Mouse (Mus musculus): ENCODE data around the gene Smim12. TPM values are rescaled to one million over a fixed set of nuclear protein-coding genes. Genes with fewer than 3 reads are reported as not detected.

The Smim12 gene
- polyA plus RNA-seq (2015; fragmentation: Nextera tagmentation; extraction: Ambion mirVana): 42.0 and 44.8 TPM in 2 replicates

- H3K27ac ChIP-seq (ENCODE audit: low read length): peak within 1 kb of the TSS; percentile 60; the same call in 1 of the 2 replicates
- peak within 1 kb of the TSS; percentile 82 for H3K9ac ChIP-seq (ENCODE audit: low read depth, low read length)
- H3K4me3 ChIP-seq (ENCODE audit: low read depth, low read length): peak within 1 kb of the TSS; percentile 80
- WGBS: 0% methylated on average over 29 of the region's 29 CpGs
- no peaks in the 10 kb centered on the region for H3K27me3 ChIP-seq (ENCODE audit: control insufficient read depth, insufficient read depth, low read depth, low read length)
- ATAC-seq: peak; percentile 93
- H3K4me1 ChIP-seq (ENCODE audit: control insufficient read depth, insufficient read depth, low read length): peaks cover 7% of the 10 kb centered on the region
- H3K9me3 ChIP-seq (replicated peaks; ENCODE audit: control insufficient read depth, low read length, poor library complexity, severe bottlenecking): no peaks in the 10 kb centered on the region
- H3K36me3 ChIP-seq (ENCODE audit: control insufficient read depth, insufficient read depth, low read length): 0 out of 2 replicates have a peak, but pooled peaks cover 4% of the 10 kb centered on the region
- peak within 1 kb of the TSS; percentile 97 for H3K4me2 ChIP-seq (ENCODE audit: low read length)
These were observed at the start of gene Smim12 for GRCm38 (mm10) chr4:127243552-127243951. TSS of gene Smim12 (plus strand) at chr4:127243784.

DNA sequence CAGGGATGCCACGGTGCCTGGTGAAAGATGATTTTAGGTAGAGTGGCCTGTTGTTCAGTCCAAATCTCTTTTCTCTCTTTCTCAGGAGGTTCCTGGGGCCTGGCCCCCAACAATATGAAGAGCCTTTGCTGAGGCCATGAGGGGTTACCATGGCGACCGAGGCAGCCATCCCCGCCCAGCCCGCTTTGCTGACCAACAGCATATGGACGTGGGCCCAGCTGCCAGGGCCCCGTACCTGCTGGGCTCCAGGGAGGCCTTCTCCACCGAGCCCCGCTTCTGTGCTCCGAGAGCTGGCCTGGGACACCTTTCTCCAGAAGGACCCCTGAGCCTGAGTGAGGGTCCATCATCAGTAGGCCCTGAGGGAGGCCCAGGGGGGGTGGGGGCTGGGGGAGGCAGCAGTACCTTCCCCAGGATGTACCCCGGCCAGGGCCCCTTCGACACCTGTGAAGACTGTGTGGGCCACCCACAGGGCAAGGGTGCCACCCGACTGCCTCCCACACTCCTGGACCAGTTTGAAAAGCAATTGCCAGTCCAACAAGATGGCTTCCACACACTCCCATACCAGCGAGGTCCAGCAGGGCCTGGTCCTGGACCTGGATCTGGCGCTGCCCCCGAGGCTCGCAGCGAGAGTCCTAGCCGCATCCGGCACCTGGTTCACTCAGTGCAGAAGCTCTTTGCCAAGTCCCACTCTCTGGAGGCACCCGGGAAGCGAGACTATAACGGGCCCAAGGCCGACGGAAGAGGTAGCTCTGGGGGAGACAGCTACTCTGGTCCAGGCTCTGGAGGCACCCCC is 48.9 kb upstream of the Smim12 start:
- H3K36me3 ChIP-seq (ENCODE audit: control insufficient read depth, insufficient read depth, low read length): peaks cover 10% of the 10 kb centered on the region; the same call in 1 of the 2 replicates
- no peaks in the 10 kb centered on the region for H3K27me3 ChIP-seq (ENCODE audit: control insufficient read depth, insufficient read depth, low read depth, low read length)
- no peak for ATAC-seq
- H3K9me3 ChIP-seq (replicated peaks; ENCODE audit: control insufficient read depth, low read length, poor library complexity, severe bottlenecking): no peaks in the 10 kb centered on the region
- 69% methylated on average over 25 of the region's 25 CpGs for WGBS
- no peak overlapping the region for H3K4me3 ChIP-seq (ENCODE audit: low read depth, low read length)
- H3K27ac ChIP-seq (ENCODE audit: low read length): no peak overlapping the region
- H3K4me2 ChIP-seq (ENCODE audit: low read length): no peak overlapping the region
- H3K9ac ChIP-seq (ENCODE audit: low read depth, low read length): no peak overlapping the region
- peaks cover 6% of the 10 kb centered on the region; the same call in 1 of the 2 replicates for H3K4me1 ChIP-seq (ENCODE audit: control insufficient read depth, insufficient read depth, low read length)

DNA sequence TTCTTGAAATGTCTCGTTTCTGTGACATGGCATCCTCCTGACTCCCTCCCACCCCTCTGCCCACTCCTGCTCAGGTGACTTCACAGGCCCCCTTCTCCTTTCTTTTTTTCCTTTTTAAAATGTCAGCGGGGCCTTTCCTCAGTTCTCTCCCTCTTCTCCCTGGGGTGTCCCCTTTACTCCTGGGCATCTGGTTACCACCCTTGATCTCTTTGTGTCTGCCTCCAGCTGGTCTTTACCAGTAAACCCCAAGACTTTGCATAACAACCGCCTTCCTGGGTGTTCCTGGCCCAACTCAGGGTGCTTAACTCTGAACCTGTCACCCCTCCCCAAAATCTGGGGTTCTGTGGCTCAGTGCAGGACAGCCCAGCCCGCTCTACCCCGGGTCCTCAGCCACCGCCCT is 45.0 kb upstream of the Smim12 start:
- Histone ChIP-seq H3K4me3 (ENCODE audit: low read depth, low read length) (no peak overlapping the region), H3K9me3 (replicated peaks; ENCODE audit: control insufficient read depth, low read length, poor library complexity, severe bottlenecking) (no peaks in the 10 kb centered on the region), H3K4me2 (ENCODE audit: low read length) (no peak overlapping the region), H3K9ac (ENCODE audit: low read depth, low read length) (no peak overlapping the region), H3K36me3 (ENCODE audit: control insufficient read depth, insufficient read depth, low read length) (peaks cover 14% of the 10 kb centered on the region), H3K27ac (ENCODE audit: low read length) (no peak overlapping the region), H3K27me3 (ENCODE audit: control insufficient read depth, insufficient read depth, low read depth, low read length) (no peaks in the 10 kb centered on the region), H3K4me1 (ENCODE audit: control insufficient read depth, insufficient read depth, low read length) (no peaks in the 10 kb centered on the region; the same call in 1 of the 2 replicates)
- ATAC-seq: no peak
- WGBS: 26% methylated on average over 6 of the region's 6 CpGs

GRCm38 (mm10) chr4:127199406-127199805 is 44.2 kb upstream of the Smim12 start:
- Histone ChIP-seq H3K4me2 (ENCODE audit: low read length) (no peak overlapping the region), H3K4me1 (ENCODE audit: control insufficient read depth, insufficient read depth, low read length) (no peaks in the 10 kb centered on the region), H3K9ac (ENCODE audit: low read depth, low read length) (no peak overlapping the region), H3K27ac (ENCODE audit: low read length) (no peak overlapping the region), H3K4me3 (ENCODE audit: low read depth, low read length) (no peak overlapping the region), H3K36me3 (ENCODE audit: control insufficient read depth, insufficient read depth, low read length) (peaks cover 14% of the 10 kb centered on the region), H3K9me3 (replicated peaks; ENCODE audit: control insufficient read depth, low read length, poor library complexity, severe bottlenecking) (no peaks in the 10 kb centered on the region), H3K27me3 (ENCODE audit: control insufficient read depth, insufficient read depth, low read depth, low read length) (no peaks in the 10 kb centered on the region)
- no peak for ATAC-seq
- WGBS: 64% methylated on average over 12 of the region's 12 CpGs

- no peak overlapping the region for H3K9ac ChIP-seq (ENCODE audit: low read depth, low read length)
- no peak overlapping the region for H3K4me3 ChIP-seq (ENCODE audit: low read depth, low read length)
- 92% methylated on average over 12 of the region's 12 CpGs for WGBS
- H3K27ac ChIP-seq (ENCODE audit: low read length): no peak overlapping the region
- peaks cover 10% of the 10 kb centered on the region for H3K36me3 ChIP-seq (ENCODE audit: control insufficient read depth, insufficient read depth, low read length)
- no peaks in the 10 kb centered on the region for H3K27me3 ChIP-seq (ENCODE audit: control insufficient read depth, insufficient read depth, low read depth, low read length)
- no peak overlapping the region for H3K4me2 ChIP-seq (ENCODE audit: low read length)
- no peaks in the 10 kb centered on the region for H3K4me1 ChIP-seq (ENCODE audit: control insufficient read depth, insufficient read depth, low read length)
- ATAC-seq: no peak
- H3K9me3 ChIP-seq (replicated peaks; ENCODE audit: control insufficient read depth, low read length, poor library complexity, severe bottlenecking): no peaks in the 10 kb centered on the region
These were observed 43.3 kb upstream of the Smim12 start for GRCm38 (mm10) chr4:127200164-127200722.

DNA sequence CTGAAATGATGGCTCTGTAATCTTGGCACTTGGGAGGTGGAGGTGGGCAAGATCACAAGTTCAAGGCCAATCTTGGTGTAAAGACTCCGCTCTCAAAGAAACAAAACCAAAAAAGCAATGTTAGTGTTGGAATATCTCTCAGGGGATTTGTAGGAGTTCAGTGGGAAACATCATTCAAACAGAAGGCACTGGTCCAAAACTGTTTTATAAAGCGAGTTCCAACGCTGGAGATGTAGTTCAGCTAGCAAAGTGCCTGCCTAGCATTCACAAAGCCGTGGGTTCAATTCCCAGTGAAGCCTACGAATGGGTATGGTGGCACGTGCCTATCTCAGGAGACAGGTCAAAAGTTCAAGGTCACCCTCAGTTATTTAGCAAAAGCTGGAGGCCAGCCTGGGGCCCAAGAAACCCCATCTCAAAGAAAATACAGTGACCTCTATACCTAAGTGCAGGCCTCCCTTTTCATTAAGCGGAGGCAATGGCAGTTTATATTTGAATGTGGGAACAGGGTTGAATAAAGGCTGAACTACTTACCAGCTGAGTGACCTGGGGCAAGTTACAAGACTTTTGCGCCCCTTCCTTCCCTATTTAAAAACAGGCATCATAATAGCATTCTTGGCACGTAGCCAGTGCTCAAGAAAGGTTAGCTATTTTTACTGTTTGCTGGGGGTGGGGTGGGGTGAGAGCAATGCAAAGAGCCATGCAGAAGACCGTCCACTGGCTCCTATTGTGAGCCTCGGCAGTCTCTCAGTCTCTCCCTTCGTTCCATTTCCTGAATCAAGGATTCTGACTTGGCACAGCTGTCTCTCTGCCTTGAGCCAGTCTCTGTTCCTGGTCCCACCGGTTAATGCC is 42.6 kb upstream of the Smim12 start:
- H3K9me3 ChIP-seq (replicated peaks; ENCODE audit: control insufficient read depth, low read length, poor library complexity, severe bottlenecking): no peaks in the 10 kb centered on the region
- H3K27ac ChIP-seq (ENCODE audit: low read length): no peak overlapping the region
- H3K4me3 ChIP-seq (ENCODE audit: low read depth, low read length): no peak overlapping the region
- no peak for ATAC-seq
- H3K9ac ChIP-seq (ENCODE audit: low read depth, low read length): no peak overlapping the region
- H3K27me3 ChIP-seq (ENCODE audit: control insufficient read depth, insufficient read depth, low read depth, low read length): no peaks in the 10 kb centered on the region
- no peak overlapping the region for H3K4me2 ChIP-seq (ENCODE audit: low read length)
- no peaks in the 10 kb centered on the region for H3K4me1 ChIP-seq (ENCODE audit: control insufficient read depth, insufficient read depth, low read length)
- WGBS: 78% methylated on average over 13 of the region's 13 CpGs
- peaks cover 5% of the 10 kb centered on the region for H3K36me3 ChIP-seq (ENCODE audit: control insufficient read depth, insufficient read depth, low read length)

DNA sequence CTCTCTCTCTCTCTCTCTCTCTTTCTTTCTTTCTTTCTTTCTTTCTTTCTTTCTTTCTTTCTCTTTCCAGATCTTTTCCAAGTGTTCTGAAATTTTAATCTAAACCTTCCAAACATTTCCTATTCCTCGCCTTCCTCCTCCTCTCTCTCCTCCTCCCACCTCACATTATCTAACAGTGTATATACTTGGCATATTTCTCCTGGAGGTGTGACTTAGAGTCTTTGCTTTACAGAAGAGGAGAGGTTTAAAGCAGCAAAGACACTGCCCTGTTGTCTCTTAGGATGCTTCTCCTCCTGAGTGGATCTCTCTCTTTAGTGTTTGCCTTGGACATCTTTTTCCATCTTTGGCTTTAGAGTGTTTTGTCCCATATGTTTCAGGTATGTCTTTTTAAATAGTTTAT is 40.5 kb upstream of the Smim12 start:
- H3K9me3 ChIP-seq (replicated peaks; ENCODE audit: control insufficient read depth, low read length, poor library complexity, severe bottlenecking): no peaks in the 10 kb centered on the region
- H3K27ac ChIP-seq (ENCODE audit: low read length): no peak overlapping the region
- no peak overlapping the region for H3K4me3 ChIP-seq (ENCODE audit: low read depth, low read length)
- no peak overlapping the region for H3K4me2 ChIP-seq (ENCODE audit: low read length)
- no peak overlapping the region for H3K9ac ChIP-seq (ENCODE audit: low read depth, low read length)
- H3K27me3 ChIP-seq (ENCODE audit: control insufficient read depth, insufficient read depth, low read depth, low read length): no peaks in the 10 kb centered on the region
- H3K4me1 ChIP-seq (ENCODE audit: control insufficient read depth, insufficient read depth, low read length): no peaks in the 10 kb centered on the region
- ATAC-seq: no peak
- 78% methylated on average over 1 of the region's 1 CpGs for whole genome bisulfite sequencing
- H3K36me3 ChIP-seq (ENCODE audit: control insufficient read depth, insufficient read depth, low read length): peaks cover 5% of the 10 kb centered on the region; the same call in 1 of the 2 replicates

GRCm38 (mm10) chr4:127211318-127211717 is 32.3 kb upstream of the Smim12 start:
- Histone ChIP-seq H3K4me1 (ENCODE audit: control insufficient read depth, insufficient read depth, low read length) (no peaks in the 10 kb centered on the region), H3K9me3 (replicated peaks; ENCODE audit: control insufficient read depth, low read length, poor library complexity, severe bottlenecking) (no peaks in the 10 kb centered on the region), H3K9ac (ENCODE audit: low read depth, low read length) (no peak overlapping the region), H3K27ac (ENCODE audit: low read length) (peak overlapping the region; percentile 19), H3K4me2 (ENCODE audit: low read length) (no peak overlapping the region), H3K36me3 (ENCODE audit: control insufficient read depth, insufficient read depth, low read length) (no peaks in the 10 kb centered on the region), H3K4me3 (ENCODE audit: low read depth, low read length) (no peak overlapping the region), H3K27me3 (ENCODE audit: control insufficient read depth, insufficient read depth, low read depth, low read length) (no peaks in the 10 kb centered on the region; the same call in 1 of the 2 replicates)
- 45% methylated on average over 9 of the region's 9 CpGs for WGBS
- ATAC-seq: no peak
